Mouse (Mus musculus) kidney, postnatal 0 days (tissue): ENCODE measurements around the gene Dnajb5. TPM values are rescaled to one million over a fixed set of nuclear protein-coding genes. Genes with fewer than 3 reads are reported as not detected.

Source experiments
- ATAC-seq: fragments of 200-750 bp; cut with Nextera tagmentation; replicated peaks from 2 replicates; pipeline ENCODE4 v1.8.0; 2017; ENCODE audit warnings: low read depth, moderate number of reproducible peaks, moderate TSS enrichment, moderate library complexity; ENCODE audit not compliant: low FRiP score
- DNase-seq: peaks from one replicate; pipeline ENCODE4 v3.0.0-alpha.2; 2016; ENCODE audit warnings: low spot score
- H3K27ac ChIP-seq: fragments of 300-500 bp; sonication (generic); 2 replicates; pipeline ENCODE4 v1.5.1; 2014; ENCODE audit warnings: mild to moderate bottlenecking
- H3K27me3 ChIP-seq: fragments of 300-500 bp; sonication (generic); 2 replicates; pipeline ENCODE4 v1.6.1; 2014; ENCODE audit warnings: low read length, mixed read lengths; ENCODE audit not compliant: insufficient read depth
- H3K36me3 ChIP-seq: fragments of 300-500 bp; sonication (generic); 2 replicates; pipeline ENCODE4 v1.6.1; 2014; ENCODE audit warnings: low read length, mixed read lengths; ENCODE audit not compliant: insufficient read depth
- H3K4me1 ChIP-seq: fragments of 300-500 bp; sonication (generic); replicated peaks from 2 replicates; pipeline ENCODE4 v1.6.1; 2014; ENCODE audit warnings: antibody characterized with exemption, low read length, mixed read lengths; ENCODE audit not compliant: insufficient read depth
- H3K4me2 ChIP-seq: fragments of 300-500 bp; sonication (generic); 2 replicates; pipeline ENCODE4 v1.6.1; 2014; ENCODE audit warnings: mild to moderate bottlenecking, low read length, moderate library complexity, mixed read lengths
- H3K4me3 ChIP-seq: fragments of 300-500 bp; sonication (generic); replicated peaks from 2 replicates; pipeline ENCODE4 v1.5.1; 2014; ENCODE audit warnings: low read depth, low read length
- H3K9ac ChIP-seq: fragments of 300-500 bp; sonication (generic); 2 replicates; pipeline ENCODE4 v1.6.1; 2014; ENCODE audit warnings: low read depth, low read length
- H3K9me3 ChIP-seq: fragments of 300-500 bp; sonication (generic); replicated peaks from 2 replicates; pipeline ENCODE4 v1.6.1; 2016; ENCODE audit warnings: low read length, inconsistent platforms, mixed read lengths
- CTCF ChIP-seq: IDR thresholded peaks from 2 replicates; pipeline ENCODE4 v1.5.1; 2016; ENCODE audit warnings: antibody characterized with exemption, low read depth, mild to moderate bottlenecking, moderate library complexity
- WGBS: fragments of 180-500 bp; shearing (Covaris S2); extraction: QIAGEN DNeasy Blood & Tissue Kit; methylation state at CpG from one replicate; pipeline ENCODE4 v1.1.7; 2014; 5-methylcytosine and 5-hydroxymethylcytosine counted together
- polyA plus RNA-seq: library from polyadenylated mRNA; unstranded; fragments of >200 nt; fragmentation: Nextera tagmentation; extraction: Ambion mirVana; gene quantifications from 2 replicates; pipeline ENCODE4 v1.2.1, GENCODE M21; 2015

Gene Dnajb5
- polyA plus RNA-seq, 1 experiment from 2014 or later: 4.6 TPM

GRCm38 (mm10) chr4:43004951-43005350, 55.3 kb downstream of the Dnajb5 start:
- 91% methylated on average over 3 of the region's 3 CpGs for WGBS
- H3K36me3 ChIP-seq: 0 out of 2 replicates have a peak, but pooled peaks cover 3% of the 10 kb centered on the region
- no peak for TF ChIP-seq CTCF

GRCm38 (mm10) chr4:43005765-43006164, 56.2 kb downstream of the Dnajb5 start:
- Histone ChIP-seq H3K4me2 (no peak overlapping the region), H3K4me1 (no peaks in the 10 kb centered on the region), H3K9ac (no peak overlapping the region), H3K27me3 (no peaks in the 10 kb centered on the region), H3K36me3 (0 out of 2 replicates have a peak, but pooled peaks cover 3% of the 10 kb centered on the region), H3K27ac (no peak overlapping the region), H3K9me3 (no peaks in the 10 kb centered on the region), H3K4me3 (no peak overlapping the region)
- WGBS: 62% methylated on average over 2 of the region's 2 CpGs
- ATAC-seq (no peak), DNase-seq (peak; percentile 74)
- TF ChIP-seq CTCF: peak; percentile 73

More at GRCm38 (mm10) chr4:43004951-43005350, 55.3 kb downstream of the Dnajb5 start:
- DNase-seq (no peak), ATAC-seq (no peak)
- no peaks in the 10 kb centered on the region for H3K9me3 ChIP-seq
- H3K4me1 ChIP-seq: no peaks in the 10 kb centered on the region
- no peak overlapping the region for H3K27ac ChIP-seq
- H3K9ac ChIP-seq: no peak overlapping the region
- no peak overlapping the region for H3K4me2 ChIP-seq
- no peak overlapping the region for H3K4me3 ChIP-seq
- no peaks in the 10 kb centered on the region for H3K27me3 ChIP-seq

Other genes with a start within 250 kb of the Dnajb5 start
- gene 4930578G10Rik, start 214.3 kb upstream of the Dnajb5 start, polyA plus RNA-seq: 0.46 TPM in 1 of 2 replicates, not detected in the other
- 0.38 and 0.71 TPM in 2 replicates for gene Ccl19, start 193.2 kb upstream of the Dnajb5 start, polyA plus RNA-seq
- 24.7 and 29.2 TPM in 2 replicates for gene Ccl21a, start 175.8 kb upstream of the Dnajb5 start, polyA plus RNA-seq
- gene Fam205a1, start 95.9 kb upstream of the Dnajb5 start, polyA plus RNA-seq: 0.07 TPM in 1 of 2 replicates, not detected in the other
- 0.14 and 0.26 TPM in 2 replicates for gene Gm12394, start 93.0 kb upstream of the Dnajb5 start, polyA plus RNA-seq
- 0.09 and 0.33 TPM in 2 replicates for gene Fam205c, start 75.6 kb upstream of the Dnajb5 start, polyA plus RNA-seq
- 0.34 and 0.64 TPM in 2 replicates for gene Phf24, start 33.2 kb upstream of the Dnajb5 start, polyA plus RNA-seq
- 0.37 and 0.66 TPM in 2 replicates for gene 1700022I11Rik, start 19.8 kb downstream of the Dnajb5 start, polyA plus RNA-seq
- 356 and 406 TPM in 2 replicates for gene Vcp, start 50.7 kb downstream of the Dnajb5 start, polyA plus RNA-seq
- 7.2 and 9.2 TPM in 2 replicates for gene Fancg, start 60.7 kb downstream of the Dnajb5 start, polyA plus RNA-seq
- gene Pigo, start 76.0 kb downstream of the Dnajb5 start, polyA plus RNA-seq: 19.2 and 21.3 TPM in 2 replicates
- gene Stoml2, start 81.9 kb downstream of the Dnajb5 start, polyA plus RNA-seq: 253 and 273 TPM in 2 replicates
- gene Fam214b, start 96.4 kb downstream of the Dnajb5 start, polyA plus RNA-seq: 8.1 and 8.9 TPM in 2 replicates
- 3.3 and 3.8 TPM in 2 replicates for gene Unc13b, start 109.1 kb downstream of the Dnajb5 start, polyA plus RNA-seq